ENCODE assay signal across 20 mouse cellular contexts in genomic region chr1:137136156-137136555, GRCm38 (mm10).
A peak's percentile ranks its signal among the peaks of the same experiment; 100 is the strongest.
DNase-seq lines count a peak whose midpoint lies in the region; ATAC-seq and TF ChIP-seq lines count a peak whose summit lies in the region.
"Had no signal": no experiment of that assay in that cellular context is flagged by ENCODE, and none has a peak within 500 bp of the region (broad histone marks: within the 10 kb centered on the region; RNA-seq: fewer than 3 reads in every experiment).

No protein-coding gene starts in this region.

- no peaks in the 10 kb centered on the region for H3K27me3 ChIP-seq in forebrain, embryonic 15.5 days
- H3K27me3 ChIP-seq: liver, embryonic 13.5 days; stomach, embryonic 15.5 days had no signal

- H3K9me3 ChIP-seq in ES-E14 (ENCODE audit: control insufficient read depth, insufficient read depth, low read depth, low read length): no peaks in the 10 kb centered on the region
- H3K9me3 ChIP-seq in forebrain, embryonic 15.5 days: no peaks in the 10 kb centered on the region
- H3K9me3 ChIP-seq: limb, embryonic 10.5 days; liver, embryonic 13.5 days; stomach, embryonic 15.5 days had no signal

- intact Hi-C loops in left cerebral cortex, postnatal 10 days (cut with DNase I): no loop called here
- intact Hi-C loops in left cerebral cortex, postnatal 36 days (cut with DNase I): no loop called here

- no peak overlapping the region for H3K4me2 ChIP-seq in forebrain, embryonic 15.5 days (replicated peaks)
- H3K4me2 ChIP-seq: hindbrain, embryonic 14.5 days; liver, embryonic 13.5 days; midbrain, embryonic 11.5 days; stomach, embryonic 15.5 days had no signal

- H3K36me3 ChIP-seq in ES-E14 (ENCODE audit: control insufficient read depth, insufficient read depth, low read length, poor library complexity, severe bottlenecking): no peaks in the 10 kb centered on the region
- H3K36me3 ChIP-seq in forebrain, embryonic 15.5 days: no peaks in the 10 kb centered on the region
- H3K36me3 ChIP-seq: G1E; limb, embryonic 10.5 days; liver, embryonic 13.5 days; stomach, embryonic 15.5 days had no signal

- no peaks in the 10 kb centered on the region for H3K4me1 ChIP-seq in ES-E14 (ENCODE audit: control insufficient read depth in 2 of 2, insufficient read depth in 2 of 2, low read length in 2 of 2, poor library complexity in 1 of 2)
- no peaks in the 10 kb centered on the region for H3K4me1 ChIP-seq in forebrain, embryonic 15.5 days
- H3K4me1 ChIP-seq: liver, embryonic 13.5 days; stomach, embryonic 15.5 days had no signal

- no peak overlapping the region for H3K4me3 ChIP-seq in ES-E14 (ENCODE audit: insufficient read depth in 1 of 2, low read depth in 1 of 2, low read length in 2 of 2, poor library complexity in 1 of 2, severe bottlenecking in 1 of 2)
- H3K4me3 ChIP-seq in forebrain, embryonic 15.5 days: no peak overlapping the region
- H3K4me3 ChIP-seq: limb, embryonic 10.5 days; liver, embryonic 13.5 days; stomach, embryonic 15.5 days had no signal

- no peak overlapping the region for H3K27ac ChIP-seq in ES-E14 (ENCODE audit: insufficient read depth, low read depth, low read length, poor library complexity, severe bottlenecking)
- H3K27ac ChIP-seq in forebrain, embryonic 15.5 days (replicated peaks): no peak overlapping the region
- H3K27ac ChIP-seq: hindbrain, embryonic 14.5 days; limb, embryonic 10.5 days; liver, embryonic 13.5 days; stomach, embryonic 15.5 days had no signal

- 70% methylated on average over 7 of the region's 7 CpGs for whole genome bisulfite sequencing in forebrain, embryonic 15.5 days

- peak; percentile 4 for DNase-seq in left cerebral cortex, adult 11 months (ENCODE audit: low spot score)
- no peak for DNase-seq in left cerebral cortex, postnatal 10 days (ENCODE audit: extremely low spot score in 1 of 2, low spot score in 2 of 2)
- no peak for DNase-seq in ES-E14 (ENCODE audit: low read depth, low spot score)
- peak; percentile 11 to 18 for DNase-seq in left cerebral cortex, postnatal 36 days (ENCODE audit: low spot score in 2 of 2)
- no peak for DNase-seq in urinary bladder, adult 2 months (ENCODE audit: low spot score)
- no peak for DNase-seq in adrenal gland, adult (ENCODE audit: inconsistent age in 2 of 2, low spot score in 1 of 2)
- DNase-seq: cerebellum, postnatal 36 days; gastrocnemius, postnatal 14 days; heart, postnatal 10 days; liver, embryonic 13.5 days; thymus, postnatal 25 days had no signal

- no peak overlapping the region for H3K9ac ChIP-seq in ES-E14 (ENCODE audit: insufficient read depth, low read depth, low read length, poor library complexity, severe bottlenecking)
- no peak overlapping the region for H3K9ac ChIP-seq in forebrain, embryonic 15.5 days (replicated peaks)
- H3K9ac ChIP-seq: hindbrain, embryonic 14.5 days; liver, embryonic 13.5 days; stomach, embryonic 15.5 days had no signal

- in situ Hi-C loops in ES-E14 (cut with MboI; ENCODE audit: low sequenced_read_pairs in 2 of 2, unreplicated experiment in 2 of 2): no loop called here

- peak; percentile 69; the same call in 1 of the 2 replicates for ATAC-seq in forebrain, embryonic 15.5 days (replicated peaks)
- ATAC-seq in erythroblast, adult 5-6 weeks (replicated peaks; ENCODE audit: low FRiP score, poor library complexity, severe bottlenecking): no peak
- ATAC-seq: intestine, embryonic 16.5 days; lung, postnatal 0 days had no signal

TF ChIP-seq in ES-E14, 5 proteins besides CTCF, POLR2A, EP300 and RAD21:
- TF ChIP-seq MAFK (IDR thresholded peaks at IDR 0.05; ENCODE audit: insufficient read depth, low read depth, low read length) (peak; percentile 18; the same call in 1 of the 2 replicates), ZC3H11A (IDR thresholded peaks at IDR 0.05; ENCODE audit: borderline replicate concordance, low read depth, low read length) (no peak), ZNF384 (IDR thresholded peaks at IDR 0.05; ENCODE audit: low read depth, low read length) (no peak)

Comparison
In these comparisons a context has a peak if more than half of its experiments do, and no peak if none do; other contexts are left out.
1. DNase-seq: peak in left cerebral cortex, adult 11 months (single experiment) and left cerebral cortex, postnatal 36 days (2 of 2); none in left cerebral cortex, postnatal 10 days (0 of 2), ES-E14 (single experiment), urinary bladder, adult 2 months (single experiment) and adrenal gland, adult (0 of 2).